Mouse (Mus musculus) adrenal gland, adult 2 months (tissue): Measurements from ENCODE around the gene Hhatl. TPM values are rescaled to one million over a fixed set of nuclear protein-coding genes. Genes with fewer than 3 reads are reported as not detected.

Experiments
- DNase-seq: peaks from one replicate; pipeline ENCODE4 v3.0.0; 2021
- long read RNA-seq: library from polyadenylated mRNA; stranded (forward); transcript quantifications from one replicate; pipeline ENCODE4 v2.0.0, GENCODE M21; 2021
- polyA plus RNA-seq: library from polyadenylated mRNA; depleted of rRNA; stranded (reverse); fragments of >200 nt; gene quantifications from 2 replicates; pipeline ENCODE4 v1.2.3, GENCODE M21; 2012; rRNA removed
- total RNA-seq, 2 experiments: library from RNA; stranded (reverse); gene quantifications; 2 replicates each; pipeline ENCODE4 v1.2.3; 2021

The Hhatl gene
- total RNA-seq (not detected), polyA plus RNA-seq (0.13 and 0.17 TPM in 2 replicates)
- long read RNA-seq, result 0 reads

- no peak for DNase-seq
Measured at GRCm38 (mm10) chr9:121791757-121792521, at the start of gene Hhatl. Gene Hhatl, minus strand, starts transcription at chr9:121792507.

- no peak for DNase-seq
Measured at GRCm38 (mm10) chr9:121839622-121839965, 47.3 kb upstream of the Hhatl start.

GRCm38 (mm10) chr9:121838829-121839621 lies 46.7 kb upstream of the Hhatl start, which contains the start of gene Ccdc13:
Gene Ccdc13, minus strand, starts transcription at chr9:121839461.
- peak; percentile 87 for DNase-seq

- DNase-seq, result no peak
Measured at GRCm38 (mm10) chr9:121838008-121838407, 45.7 kb upstream of the Hhatl start.

- DNase-seq, result no peak
Measured at GRCm38 (mm10) chr9:121833825-121834224, 41.5 kb upstream of the Hhatl start.

GRCm38 (mm10) chr9:121830956-121831293 lies 38.6 kb upstream of the Hhatl start:
- peak; percentile 70 for DNase-seq

- peak; percentile 56 for DNase-seq
Measured at GRCm38 (mm10) chr9:121830243-121830955, 38.1 kb upstream of the Hhatl start.

GRCm38 (mm10) chr9:121829270-121829992 lies 37.1 kb upstream of the Hhatl start:
- no peak for DNase-seq

GRCm38 (mm10) chr9:121828314-121828713 lies 36.0 kb upstream of the Hhatl start:
- DNase-seq, result no peak

GRCm38 (mm10) chr9:121826356-121826755 lies 34.0 kb upstream of the Hhatl start:
- no peak for DNase-seq

- DNase-seq, result no peak
Measured at GRCm38 (mm10) chr9:121823991-121824390, 31.7 kb upstream of the Hhatl start.

- DNase-seq, result no peak
Measured at GRCm38 (mm10) chr9:121823051-121823450, 30.7 kb upstream of the Hhatl start.

- DNase-seq, result peak; percentile 9
Measured at GRCm38 (mm10) chr9:121822585-121822991, 30.3 kb upstream of the Hhatl start.

- DNase-seq, result no peak
Measured at GRCm38 (mm10) chr9:121820765-121821164, 28.5 kb upstream of the Hhatl start.

GRCm38 (mm10) chr9:121819771-121820471 lies 27.6 kb upstream of the Hhatl start:
- DNase-seq, result peak; percentile 17

- peak; percentile 63 for DNase-seq
Measured at GRCm38 (mm10) chr9:121819073-121819770, 26.9 kb upstream of the Hhatl start.

GRCm38 (mm10) chr9:121815183-121815582 lies 22.9 kb upstream of the Hhatl start:
- no peak for DNase-seq

- DNase-seq, result peak; percentile 29
Measured at GRCm38 (mm10) chr9:121810081-121810821, 17.9 kb upstream of the Hhatl start.

- no peak for DNase-seq
Measured at GRCm38 (mm10) chr9:121808511-121808910, 16.2 kb upstream of the Hhatl start.

- no peak for DNase-seq
Measured at GRCm38 (mm10) chr9:121807947-121808346, 15.6 kb upstream of the Hhatl start.
